Mouse (Mus musculus): Measurements from ENCODE around the gene Fam120b.

DNA sequence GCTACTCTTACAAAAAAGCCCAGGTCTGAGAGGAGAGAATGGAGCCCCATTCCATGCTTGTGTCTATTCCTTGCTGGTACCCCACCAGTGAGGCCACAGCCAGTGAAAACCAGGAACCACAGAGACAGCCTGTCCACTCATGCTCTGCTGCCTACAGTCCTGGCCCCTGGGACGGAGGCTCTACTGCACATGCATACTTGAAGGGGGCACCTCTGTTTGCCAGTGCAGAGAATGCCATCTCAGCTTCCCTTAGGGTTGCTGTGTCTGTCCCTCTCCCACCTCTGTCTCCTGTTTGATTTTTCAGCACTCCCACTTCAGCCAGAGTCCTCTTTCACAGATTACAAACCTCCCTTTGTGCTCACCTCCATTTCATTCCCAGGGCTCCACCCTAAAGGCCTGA lies 14.9 kb downstream of the Fam120b start:
- TF ChIP-seq POLR2A (IDR thresholded peaks at IDR 0.05; ENCODE audit: control insufficient read depth, extremely low read depth, insufficient read depth, low read length, poor library complexity) (no peak), CTCF (IDR thresholded peaks at IDR 0.05; ENCODE audit: borderline replicate concordance, control insufficient read depth, extremely low read depth, insufficient read depth, low read length, poor library complexity) (no peak)
